Mouse (Mus musculus) stomach, embryonic 16.5 days (tissue): Measurements from ENCODE around the gene Smpd3. TPM values are rescaled to one million over a fixed set of nuclear protein-coding genes. Genes with fewer than 3 reads are reported as not detected.

Source experiments
- ATAC-seq: fragments of 200-750 bp; cut with Nextera tagmentation; 2 replicates; pipeline ENCODE4 v1.8.0; 2017; ENCODE audit warnings: moderate number of reproducible peaks, moderate TSS enrichment; ENCODE audit not compliant: insufficient read depth, low FRiP score
- H3K27ac ChIP-seq: fragments of 300-500 bp; sonication (generic); 2 replicates; pipeline ENCODE4 v1.5.1; 2014; ENCODE audit warnings: low read length
- H3K27me3 ChIP-seq: fragments of 300-500 bp; sonication (generic); 2 replicates; pipeline ENCODE4 v1.6.1; 2014; ENCODE audit warnings: low read length, control low read depth, mixed read lengths; ENCODE audit not compliant: control insufficient read depth, insufficient read depth
- H3K36me3 ChIP-seq: fragments of 300-500 bp; sonication (generic); 2 replicates; pipeline ENCODE4 v1.6.1; 2014; ENCODE audit warnings: low read length; ENCODE audit not compliant: control insufficient read depth, insufficient read depth
- H3K4me1 ChIP-seq: fragments of 300-500 bp; sonication (generic); 2 replicates; pipeline ENCODE4 v1.6.1; 2014; ENCODE audit warnings: low read length, control low read depth, mixed read lengths; ENCODE audit not compliant: control insufficient read depth, insufficient read depth
- H3K4me2 ChIP-seq: fragments of 300-500 bp; sonication (generic); 2 replicates; pipeline ENCODE4 v1.6.1; 2014; ENCODE audit warnings: low read depth, low read length, mixed read lengths
- H3K4me3 ChIP-seq: fragments of 300-500 bp; sonication (generic); replicated peaks from 2 replicates; pipeline ENCODE4 v1.5.1; 2014; ENCODE audit warnings: mild to moderate bottlenecking, low read length
- H3K9ac ChIP-seq: fragments of 300-500 bp; sonication (generic); 2 replicates; pipeline ENCODE4 v1.6.1; 2014; ENCODE audit warnings: low read length
- H3K9me3 ChIP-seq: fragments of 300-500 bp; sonication (generic); replicated peaks from 2 replicates; pipeline ENCODE4 v1.6.1; 2016; ENCODE audit warnings: low read length, control low read depth; ENCODE audit not compliant: control insufficient read depth
- WGBS: fragments of 180-500 bp; shearing (Covaris S2); extraction: QIAGEN DNeasy Blood & Tissue Kit; methylation state at CpG from one replicate; pipeline ENCODE4 v1.1.7; 2014; 5-methylcytosine and 5-hydroxymethylcytosine counted together
- polyA plus RNA-seq: library from polyadenylated mRNA; unstranded; fragments of >200 nt; fragmentation: Nextera tagmentation; extraction: Ambion mirVana; gene quantifications from 2 replicates; pipeline ENCODE4 v1.2.1, GENCODE M21; 2015

Gene Smpd3
- polyA plus RNA-seq, 1 experiment from 2014 or later, result 24.5 TPM

DNA sequence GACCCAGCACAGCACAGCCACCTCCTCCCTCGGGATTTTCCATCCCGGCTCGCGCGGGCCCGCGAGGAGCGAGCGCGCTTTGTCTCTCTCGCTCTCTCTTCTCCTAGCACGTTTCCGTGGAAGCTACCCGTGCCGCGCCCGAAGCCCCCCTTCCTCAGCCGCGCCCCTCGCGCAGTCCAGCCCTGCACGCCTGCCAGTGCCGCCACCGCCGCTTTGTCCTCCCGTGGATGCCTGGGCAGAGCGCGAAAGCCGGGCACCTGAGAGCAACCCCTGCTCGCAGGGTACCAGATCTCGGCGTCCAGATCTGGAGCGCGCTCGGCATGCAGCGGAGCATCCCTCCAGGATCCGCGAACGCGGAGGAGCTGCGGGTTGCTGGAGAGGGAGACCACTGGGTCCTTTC, 1.2 kb downstream of the Smpd3 start:
- Histone ChIP-seq H3K27me3 (peaks cover 18% of the 10 kb centered on the region), H3K4me2 (peak overlapping the region; percentile 77), H3K27ac (no peak overlapping the region), H3K4me1 (peaks cover 8% of the 10 kb centered on the region; the same call in 1 of the 2 replicates), H3K9me3 (no peaks in the 10 kb centered on the region), H3K36me3 (no peaks in the 10 kb centered on the region), H3K9ac (0 out of 2 replicates have a peak overlapping the region, but pooled peaks have one; percentile 37), H3K4me3 (peak overlapping the region; percentile 50)
- 2% methylated on average over 41 of the region's 41 CpGs for WGBS
- no peak for ATAC-seq

DNA sequence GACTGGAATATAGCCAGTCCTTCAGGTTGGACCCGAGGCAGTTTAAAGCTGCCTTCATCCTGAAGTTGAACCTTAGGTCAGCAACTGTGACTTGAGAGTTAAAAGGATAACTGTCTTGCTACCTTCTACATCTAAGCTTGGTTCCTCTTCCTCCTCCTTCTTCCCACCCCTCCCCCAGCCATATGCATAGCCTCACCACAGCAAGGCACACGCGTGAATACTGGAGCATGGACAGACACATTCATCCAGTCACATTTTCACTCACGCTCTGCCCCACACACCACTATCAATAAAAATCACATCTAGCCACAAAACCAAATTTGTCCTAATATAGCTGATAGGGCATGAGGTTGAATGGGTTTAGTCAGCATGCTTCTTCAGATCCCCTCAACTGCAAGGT, 1.8 kb downstream of the Smpd3 start:
- H3K9ac ChIP-seq, result no peak overlapping the region
- H3K36me3 ChIP-seq, result no peaks in the 10 kb centered on the region
- peaks cover 8% of the 10 kb centered on the region; the same call in 1 of the 2 replicates for H3K4me1 ChIP-seq
- no peaks in the 10 kb centered on the region for H3K9me3 ChIP-seq
- H3K27ac ChIP-seq, result no peak overlapping the region
- peaks cover 18% of the 10 kb centered on the region for H3K27me3 ChIP-seq
- ATAC-seq, result no peak
- 81% methylated on average over 4 of the region's 4 CpGs for WGBS
- H3K4me2 ChIP-seq, result peak overlapping the region; percentile 77
- H3K4me3 ChIP-seq, result peak overlapping the region; percentile 50

DNA sequence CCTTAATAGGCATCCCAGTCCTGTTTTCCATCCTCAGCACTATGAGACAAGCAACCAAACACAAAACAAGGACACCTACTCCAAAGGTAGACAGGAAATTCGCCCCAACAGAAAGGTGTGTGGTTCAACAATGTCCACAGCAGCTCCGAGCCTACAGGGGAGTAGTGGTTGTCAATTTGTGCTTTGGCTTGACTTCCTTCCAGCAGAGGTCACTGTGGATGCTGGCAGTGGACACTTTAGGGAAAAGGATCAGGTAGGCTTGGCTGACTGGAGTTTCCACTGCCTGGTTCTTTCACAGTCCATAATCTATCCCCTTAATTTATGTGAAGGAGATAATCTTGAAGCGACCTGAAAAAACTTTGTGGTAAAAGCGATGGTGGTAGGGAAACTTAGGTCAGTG, 2.6 kb downstream of the Smpd3 start:
- peaks cover 8% of the 10 kb centered on the region; the same call in 1 of the 2 replicates for H3K4me1 ChIP-seq
- no peak overlapping the region for H3K4me3 ChIP-seq
- H3K36me3 ChIP-seq, result no peaks in the 10 kb centered on the region
- no peak overlapping the region for H3K9ac ChIP-seq
- ATAC-seq, result no peak
- H3K9me3 ChIP-seq, result no peaks in the 10 kb centered on the region
- WGBS, result 55% methylated on average over 4 of the region's 4 CpGs
- peaks cover 18% of the 10 kb centered on the region for H3K27me3 ChIP-seq
- no peak overlapping the region for H3K4me2 ChIP-seq
- no peak overlapping the region for H3K27ac ChIP-seq

- H3K27me3 ChIP-seq, result peaks cover 18% of the 10 kb centered on the region
- WGBS, result 32% methylated on average over 8 of the region's 8 CpGs
These were observed 4.4 kb downstream of the Smpd3 start for GRCm38 (mm10) chr8:106333346-106333745.

GRCm38 (mm10) chr8:106332498-106332897, 5.3 kb downstream of the Smpd3 start:
- H3K27ac ChIP-seq, result no peak overlapping the region
- no peak for ATAC-seq
- WGBS, result 69% methylated on average over 4 of the region's 4 CpGs

More at GRCm38 (mm10) chr8:106333346-106333745, 4.4 kb downstream of the Smpd3 start:
- Histone ChIP-seq H3K9ac (no peak overlapping the region), H3K36me3 (no peaks in the 10 kb centered on the region), H3K9me3 (no peaks in the 10 kb centered on the region), H3K4me1 (peaks cover 4% of the 10 kb centered on the region; the same call in 1 of the 2 replicates), H3K27ac (no peak overlapping the region), H3K4me2 (no peak overlapping the region), H3K4me3 (no peak overlapping the region)
- no peak for ATAC-seq

DNA sequence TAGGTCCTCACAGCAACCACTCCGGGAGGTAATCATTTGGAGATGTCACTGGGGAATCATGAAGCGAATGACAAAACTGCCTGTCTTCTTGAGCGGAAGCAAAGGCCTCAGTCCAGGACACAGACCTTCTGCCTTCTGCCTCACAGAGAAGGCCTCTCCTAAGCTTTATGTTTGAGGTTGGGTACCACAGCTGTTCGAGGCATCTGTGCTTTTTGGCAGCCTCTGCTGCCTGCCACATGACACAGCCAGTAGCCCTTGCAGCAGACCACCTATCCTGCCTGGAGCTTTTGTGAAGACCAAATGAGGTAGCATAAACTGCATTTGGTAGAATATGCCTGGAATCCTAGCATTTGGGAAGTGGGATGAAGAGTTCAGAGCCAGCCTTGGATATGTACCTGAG, 11.2 kb downstream of the Smpd3 start:
- ATAC-seq, result no peak
- Histone ChIP-seq H3K9me3 (no peaks in the 10 kb centered on the region), H3K27me3 (no peaks in the 10 kb centered on the region), H3K4me3 (no peak overlapping the region), H3K27ac (no peak overlapping the region), H3K36me3 (no peaks in the 10 kb centered on the region), H3K4me2 (no peak overlapping the region), H3K4me1 (no peaks in the 10 kb centered on the region; the same call in 1 of the 2 replicates), H3K9ac (no peak overlapping the region)
- WGBS, result 74% methylated on average over 4 of the region's 4 CpGs

More at GRCm38 (mm10) chr8:106332498-106332897, 5.3 kb downstream of the Smpd3 start:
- Histone ChIP-seq H3K9ac (no peak overlapping the region), H3K4me2 (no peak overlapping the region), H3K9me3 (no peaks in the 10 kb centered on the region), H3K36me3 (no peaks in the 10 kb centered on the region), H3K4me1 (peaks cover 3% of the 10 kb centered on the region; the same call in 1 of the 2 replicates), H3K27me3 (peaks cover 18% of the 10 kb centered on the region), H3K4me3 (no peak overlapping the region)

GRCm38 (mm10) chr8:106321434-106321833, 16.4 kb downstream of the Smpd3 start:
- Histone ChIP-seq H3K27me3 (no peaks in the 10 kb centered on the region), H3K36me3 (no peaks in the 10 kb centered on the region), H3K27ac (no peak overlapping the region), H3K4me2 (no peak overlapping the region), H3K4me3 (no peak overlapping the region), H3K9ac (no peak overlapping the region), H3K9me3 (no peaks in the 10 kb centered on the region), H3K4me1 (no peaks in the 10 kb centered on the region; the same call in 1 of the 2 replicates)
- WGBS, result 78% methylated on average over 7 of the region's 7 CpGs
- ATAC-seq, result no peak

- Histone ChIP-seq H3K9me3 (no peaks in the 10 kb centered on the region), H3K4me3 (no peak overlapping the region), H3K36me3 (no peaks in the 10 kb centered on the region), H3K9ac (no peak overlapping the region), H3K4me2 (no peak overlapping the region), H3K27me3 (no peaks in the 10 kb centered on the region), H3K4me1 (no peaks in the 10 kb centered on the region; the same call in 1 of the 2 replicates), H3K27ac (no peak overlapping the region)
- no peak for ATAC-seq
- WGBS, result 74% methylated on average over 6 of the region's 6 CpGs
These were observed 17.8 kb downstream of the Smpd3 start for GRCm38 (mm10) chr8:106320002-106320401.

GRCm38 (mm10) chr8:106317091-106317490, 20.7 kb downstream of the Smpd3 start:
- Histone ChIP-seq H3K9me3 (no peaks in the 10 kb centered on the region), H3K9ac (no peak overlapping the region), H3K27me3 (no peaks in the 10 kb centered on the region), H3K27ac (no peak overlapping the region), H3K4me2 (no peak overlapping the region), H3K4me1 (0 out of 2 replicates have a peak, but pooled peaks cover 6% of the 10 kb centered on the region), H3K36me3 (no peaks in the 10 kb centered on the region), H3K4me3 (no peak overlapping the region)
- WGBS, result 78% methylated on average over 4 of the region's 4 CpGs
- ATAC-seq, result no peak
